Mouse (Mus musculus): ENCODE results near the gene Tmem107.

Tmem107 gene

GRCm38 (mm10) chr11:69058729-69059356 is 11.8 kb upstream of the Tmem107 start:
- intact Hi-C loops (cut with DNase I) = no loop called here

GRCm38 (mm10) chr11:69059357-69059974 is 11.1 kb upstream of the Tmem107 start, which contains the start of gene Borcs6:
Gene Borcs6, plus strand, starts transcription at chr11:69059717.
- intact Hi-C loops (cut with DNase I) = no loop called here

- intact Hi-C loops (cut with DNase I) = no loop called here
Observed at GRCm38 (mm10) chr11:69059975-69060411, 10.6 kb upstream of the Tmem107 start.

- intact Hi-C loops (cut with DNase I) = no loop called here
Observed at GRCm38 (mm10) chr11:69060448-69061254, 10.0 kb upstream of the Tmem107 start.

- intact Hi-C loops (cut with DNase I) = no loop called here
Observed at GRCm38 (mm10) chr11:69061255-69061912, 9.2 kb upstream of the Tmem107 start.

- intact Hi-C loops (cut with DNase I) = no loop called here
Observed at GRCm38 (mm10) chr11:69062194-69062760, 8.3 kb upstream of the Tmem107 start.

GRCm38 (mm10) chr11:69062761-69063224 is 7.8 kb upstream of the Tmem107 start:
- intact Hi-C loops (cut with DNase I) = loop anchor here (1.0 kb wide), 2 partner anchors 21 to 56 kb away; no protein-coding TSS in a partner anchor

- intact Hi-C loops (cut with DNase I) = loop anchor here (1.0 kb wide), 2 partner anchors 22 to 55 kb away; no protein-coding TSS in a partner anchor
Observed at GRCm38 (mm10) chr11:69063413-69064201, 7.0 kb upstream of the Tmem107 start.

GRCm38 (mm10) chr11:69064259-69065133 is 6.1 kb upstream of the Tmem107 start:
- intact Hi-C loops (cut with DNase I) = no loop called here

- intact Hi-C loops (cut with DNase I) = no loop called here
Observed at GRCm38 (mm10) chr11:69065394-69065925, 5.1 kb upstream of the Tmem107 start.

- intact Hi-C loops (cut with DNase I) = no loop called here
Observed at GRCm38 (mm10) chr11:69066163-69066861, 4.3 kb upstream of the Tmem107 start.

- intact Hi-C loops (cut with DNase I) = no loop called here
Observed at GRCm38 (mm10) chr11:69066956-69067355, 3.6 kb upstream of the Tmem107 start.

GRCm38 (mm10) chr11:69067601-69068000 is 3.0 kb upstream of the Tmem107 start:
- intact Hi-C loops (cut with DNase I) = no loop called here

- intact Hi-C loops (cut with DNase I) = no loop called here
Observed at GRCm38 (mm10) chr11:69070093-69070492, 513 bp upstream of the Tmem107 start.

GRCm38 (mm10) chr11:69071262-69071661 is 656 bp downstream of the Tmem107 start:
- intact Hi-C loops (cut with DNase I) = no loop called here

GRCm38 (mm10) chr11:69072234-69072633 is 1.6 kb downstream of the Tmem107 start:
- intact Hi-C loops (cut with DNase I) = no loop called here

- intact Hi-C loops (cut with DNase I) = no loop called here
Observed at GRCm38 (mm10) chr11:69072666-69073064, 2.1 kb downstream of the Tmem107 start.
